Mouse (Mus musculus) right cerebral cortex, postnatal 25 days (tissue): Measurements from ENCODE around the gene Ikzf3.

Source experiments
- DNase-seq: peaks from one replicate; pipeline ENCODE4 v3.0.0; 2022

Ikzf3 gene

GRCm38 (mm10) chr11:98470795-98471194 is 75.0 kb downstream of the Ikzf3 start:
- no peak for DNase-seq

- no peak for DNase-seq
Measured at GRCm38 (mm10) chr11:98469761-98470714, 75.8 kb downstream of the Ikzf3 start.

- no peak for DNase-seq
Measured at GRCm38 (mm10) chr11:98464516-98464915, 81.3 kb downstream of the Ikzf3 start.

- no peak for DNase-seq
Measured at GRCm38 (mm10) chr11:98463911-98464310, 81.9 kb downstream of the Ikzf3 start.

GRCm38 (mm10) chr11:98462255-98462654 is 83.6 kb downstream of the Ikzf3 start:
- no peak for DNase-seq

- DNase-seq, result no peak
Measured at GRCm38 (mm10) chr11:98461109-98461720, 84.6 kb downstream of the Ikzf3 start.

- no peak for DNase-seq
Measured at GRCm38 (mm10) chr11:98459860-98460259, 86.0 kb downstream of the Ikzf3 start.

GRCm38 (mm10) chr11:98459071-98459741 is 86.6 kb downstream of the Ikzf3 start:
- DNase-seq, result no peak

- DNase-seq, result no peak
Measured at GRCm38 (mm10) chr11:98458121-98458990, 87.5 kb downstream of the Ikzf3 start.

GRCm38 (mm10) chr11:98457367-98458120 is 88.3 kb downstream of the Ikzf3 start:
- peak; percentile 76 for DNase-seq

GRCm38 (mm10) chr11:98456945-98457344 is 88.9 kb downstream of the Ikzf3 start:
- no peak for DNase-seq

GRCm38 (mm10) chr11:98456545-98456944 is 89.3 kb downstream of the Ikzf3 start:
- no peak for DNase-seq

- no peak for DNase-seq
Measured at GRCm38 (mm10) chr11:98455484-98455883, 90.3 kb downstream of the Ikzf3 start.

GRCm38 (mm10) chr11:98449921-98450771 is 95.7 kb downstream of the Ikzf3 start:
- DNase-seq, result no peak

- DNase-seq, result no peak
Measured at GRCm38 (mm10) chr11:98449419-98449818, 96.4 kb downstream of the Ikzf3 start.

- no peak for DNase-seq
Measured at GRCm38 (mm10) chr11:98448191-98448790, 97.5 kb downstream of the Ikzf3 start.

GRCm38 (mm10) chr11:98447475-98447834 is 98.4 kb downstream of the Ikzf3 start:
- no peak for DNase-seq

GRCm38 (mm10) chr11:98446562-98447474 is 99.0 kb downstream of the Ikzf3 start:
- no peak for DNase-seq

GRCm38 (mm10) chr11:98446213-98446561 is 99.6 kb downstream of the Ikzf3 start, which contains the start of gene Grb7:
TSS of gene Grb7 (plus strand) at chr11:98446394.
- no peak for DNase-seq
